Mouse (Mus musculus): ENCODE measurements at regions not wholly inside any gene's neighbourhood (a gene's known extent, or its start where the extent isn't known, plus 50 kb on each side); places are given as distances from the start of the nearest gene placed in this dataset.

DNA sequence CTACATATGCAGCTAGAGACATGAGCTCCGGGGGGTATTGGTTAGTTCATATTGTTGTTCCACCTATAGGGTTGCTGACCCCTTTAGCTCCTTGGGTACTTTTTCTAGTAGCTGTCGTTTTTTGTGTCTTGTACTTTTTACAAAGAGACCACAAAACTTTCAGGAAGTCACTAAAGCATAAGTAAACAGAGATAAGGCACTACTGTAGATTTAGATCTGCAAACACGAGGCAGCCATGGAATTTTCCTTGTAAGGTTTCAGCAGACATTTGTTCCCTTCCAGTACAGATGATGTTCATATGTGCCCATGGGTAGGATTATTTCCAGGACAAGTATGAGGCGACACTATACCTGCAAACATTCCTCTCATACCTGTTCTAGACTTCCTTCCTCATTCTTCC is 439.6 kb upstream of the Acvr2a start:
- Histone ChIP-seq H3K27me3 (replicated peaks; ENCODE audit: control insufficient read depth, insufficient read depth, low read length) (no peaks in the 10 kb centered on the region), H3K36me3 (ENCODE audit: control insufficient read depth, insufficient read depth) (no peaks in the 10 kb centered on the region), H3K4me1 (replicated peaks; ENCODE audit: control insufficient read depth, insufficient read depth, low read length) (no peaks in the 10 kb centered on the region), H3K4me2 (replicated peaks; ENCODE audit: low read depth) (no peak overlapping the region), H3K27ac (ENCODE audit: low read depth, low read length) (no peak overlapping the region), H3K9me3 (ENCODE audit: control insufficient read depth) (no peaks in the 10 kb centered on the region), H3K4me3 (ENCODE audit: low read depth, low read length) (no peak overlapping the region), H3K9ac (ENCODE audit: low read depth, low read length) (no peak overlapping the region)
- no peak for TF ChIP-seq CTCF (IDR thresholded peaks at IDR 0.05; ENCODE audit: low read depth)
- ATAC-seq, result no peak
- 47% methylated on average over 4 of the region's 4 CpGs for WGBS

DNA sequence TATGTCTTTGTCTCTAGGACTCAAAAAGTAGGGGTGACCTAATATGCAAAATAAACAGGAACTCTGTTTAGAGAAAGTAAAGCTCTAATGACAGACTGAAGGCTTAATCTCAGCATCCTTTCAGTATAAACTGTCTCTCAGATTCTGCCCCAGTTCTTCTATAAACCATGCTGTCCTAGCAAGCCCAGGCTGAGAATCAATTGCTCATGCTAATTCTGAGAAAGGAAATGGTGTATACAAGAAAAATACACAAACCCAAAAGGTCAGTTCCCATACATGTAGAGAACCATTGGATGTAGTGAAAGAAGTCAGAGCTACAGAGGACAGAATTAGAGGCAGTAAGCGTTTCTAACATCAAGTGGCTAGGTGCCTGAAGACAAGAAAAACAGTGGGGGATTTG is 435.7 kb upstream of the Acvr2a start:
- H3K27me3 ChIP-seq (replicated peaks; ENCODE audit: control insufficient read depth, insufficient read depth, low read length), result no peaks in the 10 kb centered on the region
- H3K9ac ChIP-seq (ENCODE audit: low read depth, low read length), result no peak overlapping the region
- 50% methylated on average over 1 of the region's 1 CpGs for WGBS
- H3K9me3 ChIP-seq (ENCODE audit: control insufficient read depth), result no peaks in the 10 kb centered on the region
- no peak overlapping the region for H3K4me3 ChIP-seq (ENCODE audit: low read depth, low read length)
- no peak for ATAC-seq
- H3K4me1 ChIP-seq (replicated peaks; ENCODE audit: control insufficient read depth, insufficient read depth, low read length), result no peaks in the 10 kb centered on the region
- TF ChIP-seq CTCF (IDR thresholded peaks at IDR 0.05; ENCODE audit: low read depth), result no peak
- no peaks in the 10 kb centered on the region for H3K36me3 ChIP-seq (ENCODE audit: control insufficient read depth, insufficient read depth)
- H3K4me2 ChIP-seq (replicated peaks; ENCODE audit: low read depth), result no peak overlapping the region
- H3K27ac ChIP-seq (ENCODE audit: low read depth, low read length), result no peak overlapping the region

DNA sequence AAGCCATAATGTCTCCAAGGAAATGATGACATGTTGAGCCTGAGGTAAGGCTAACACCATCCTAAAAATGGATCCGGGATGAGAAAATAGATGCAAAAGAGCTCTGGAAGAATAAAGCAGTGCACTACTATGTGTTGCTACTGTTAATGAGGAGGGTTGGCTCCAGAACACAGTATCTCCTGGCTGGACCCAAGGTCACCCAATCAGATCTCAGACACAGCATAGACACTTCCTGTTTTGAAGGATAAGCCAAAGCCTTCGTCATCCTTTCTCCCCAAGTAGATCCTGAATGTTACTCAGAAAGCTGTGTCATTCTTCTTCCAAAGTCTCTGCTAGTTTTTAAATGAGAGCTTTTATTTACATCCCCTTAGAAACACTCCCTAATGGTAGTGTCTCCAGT is 435.2 kb upstream of the Acvr2a start:
- H3K27me3 ChIP-seq (replicated peaks; ENCODE audit: control insufficient read depth, insufficient read depth, low read length), result no peaks in the 10 kb centered on the region
- H3K4me2 ChIP-seq (replicated peaks; ENCODE audit: low read depth), result no peak overlapping the region
- no peak overlapping the region for H3K9ac ChIP-seq (ENCODE audit: low read depth, low read length)
- no peak for ATAC-seq
- no peaks in the 10 kb centered on the region for H3K36me3 ChIP-seq (ENCODE audit: control insufficient read depth, insufficient read depth)
- H3K4me1 ChIP-seq (replicated peaks; ENCODE audit: control insufficient read depth, insufficient read depth, low read length), result no peaks in the 10 kb centered on the region
- no peaks in the 10 kb centered on the region for H3K9me3 ChIP-seq (ENCODE audit: control insufficient read depth)
- no peak for TF ChIP-seq CTCF (IDR thresholded peaks at IDR 0.05; ENCODE audit: low read depth)
- no peak overlapping the region for H3K27ac ChIP-seq (ENCODE audit: low read depth, low read length)
- no peak overlapping the region for H3K4me3 ChIP-seq (ENCODE audit: low read depth, low read length)
- 80% methylated on average over 2 of the region's 2 CpGs for WGBS

DNA sequence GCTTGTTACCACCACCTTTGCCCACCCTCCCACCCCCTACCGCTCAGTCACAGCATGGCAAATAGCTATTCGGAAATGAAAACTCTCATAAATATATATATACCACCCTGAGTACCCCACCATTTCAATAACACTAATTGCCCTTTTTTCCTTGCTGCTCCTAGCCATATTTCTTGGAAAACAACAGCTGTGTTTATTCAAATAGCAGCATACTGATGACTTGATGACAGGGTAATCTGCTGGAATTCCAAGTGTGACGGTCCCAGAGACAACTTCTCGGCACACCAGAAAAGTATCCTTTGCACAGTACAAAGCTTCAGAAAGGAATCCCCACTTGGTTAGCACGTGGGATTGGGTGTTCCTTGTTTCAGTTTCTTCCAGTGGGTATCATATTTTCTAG is 433.8 kb upstream of the Acvr2a start:
- no peaks in the 10 kb centered on the region for H3K9me3 ChIP-seq (ENCODE audit: control insufficient read depth)
- H3K27ac ChIP-seq (ENCODE audit: low read depth, low read length), result no peak overlapping the region
- no peak overlapping the region for H3K9ac ChIP-seq (ENCODE audit: low read depth, low read length)
- 63% methylated on average over 5 of the region's 5 CpGs for WGBS
- H3K4me3 ChIP-seq (ENCODE audit: low read depth, low read length), result no peak overlapping the region
- ATAC-seq, result no peak
- H3K4me2 ChIP-seq (replicated peaks; ENCODE audit: low read depth), result no peak overlapping the region
- TF ChIP-seq CTCF (IDR thresholded peaks at IDR 0.05; ENCODE audit: low read depth), result no peak
- no peaks in the 10 kb centered on the region for H3K27me3 ChIP-seq (replicated peaks; ENCODE audit: control insufficient read depth, insufficient read depth, low read length)
- no peaks in the 10 kb centered on the region for H3K36me3 ChIP-seq (ENCODE audit: control insufficient read depth, insufficient read depth)
- H3K4me1 ChIP-seq (replicated peaks; ENCODE audit: control insufficient read depth, insufficient read depth, low read length), result no peaks in the 10 kb centered on the region

DNA sequence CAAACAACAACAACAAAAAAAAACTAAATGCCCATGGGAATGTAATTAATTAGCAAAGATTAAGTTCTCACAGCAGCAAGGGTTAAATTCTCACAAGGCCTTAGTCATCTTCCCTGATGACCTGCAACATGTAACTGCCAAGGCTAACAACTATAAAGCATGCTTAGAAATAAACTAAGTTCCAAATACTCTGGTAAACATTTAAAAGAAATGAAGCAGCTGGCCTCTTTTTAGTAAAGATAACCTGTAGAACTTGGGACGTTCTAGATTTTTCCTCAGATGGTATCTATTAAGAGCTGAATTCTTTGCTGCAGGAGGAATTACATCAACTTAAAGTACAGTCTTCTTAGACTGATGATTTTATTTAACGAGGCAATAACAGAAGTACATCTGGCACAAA is 433.1 kb upstream of the Acvr2a start:
- Histone ChIP-seq H3K9me3 (ENCODE audit: control insufficient read depth) (no peaks in the 10 kb centered on the region), H3K9ac (ENCODE audit: low read depth, low read length) (no peak overlapping the region), H3K4me2 (replicated peaks; ENCODE audit: low read depth) (no peak overlapping the region), H3K27me3 (replicated peaks; ENCODE audit: control insufficient read depth, insufficient read depth, low read length) (no peaks in the 10 kb centered on the region), H3K4me1 (replicated peaks; ENCODE audit: control insufficient read depth, insufficient read depth, low read length) (no peaks in the 10 kb centered on the region), H3K27ac (ENCODE audit: low read depth, low read length) (no peak overlapping the region), H3K4me3 (ENCODE audit: low read depth, low read length) (no peak overlapping the region), H3K36me3 (ENCODE audit: control insufficient read depth, insufficient read depth) (no peaks in the 10 kb centered on the region)
- no peak for ATAC-seq
- TF ChIP-seq CTCF (IDR thresholded peaks at IDR 0.05; ENCODE audit: low read depth), result no peak
- WGBS, result 44% methylated on average over 2 of the region's 2 CpGs

DNA sequence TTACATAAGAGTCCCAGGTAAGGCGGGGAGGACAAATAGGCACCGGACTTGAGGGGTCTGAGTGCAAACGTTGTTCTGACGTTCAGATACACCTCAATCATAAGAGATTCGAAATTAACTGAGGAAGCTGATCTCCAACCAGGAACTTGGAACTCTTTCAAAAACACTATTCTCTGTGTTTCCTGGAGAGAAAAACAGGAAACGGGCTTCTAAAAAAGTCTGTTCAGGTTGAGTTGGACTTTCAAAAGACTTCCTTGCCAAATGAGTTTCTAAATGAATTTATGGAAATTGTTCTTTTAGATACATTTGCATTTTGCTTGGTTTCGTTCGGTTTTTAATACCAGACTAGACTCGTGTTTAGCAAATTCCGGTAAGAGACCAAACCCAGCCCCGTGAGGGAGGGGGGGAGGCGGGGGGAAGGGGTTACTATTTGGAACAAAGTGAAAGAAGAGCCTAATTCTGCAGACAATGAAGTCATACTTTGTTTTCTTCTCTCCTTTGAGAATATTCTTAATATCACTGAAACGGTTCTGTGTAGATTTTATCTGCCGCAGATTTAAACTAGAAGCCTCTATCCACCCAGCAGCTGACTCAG is 432.3 kb upstream of the Acvr2a start:
- H3K4me3 ChIP-seq (ENCODE audit: low read depth, low read length), result no peak overlapping the region
- H3K27me3 ChIP-seq (replicated peaks; ENCODE audit: control insufficient read depth, insufficient read depth, low read length), result no peaks in the 10 kb centered on the region
- 69% methylated on average over 14 of the region's 14 CpGs for WGBS
- H3K4me1 ChIP-seq (replicated peaks; ENCODE audit: control insufficient read depth, insufficient read depth, low read length), result no peaks in the 10 kb centered on the region
- no peak overlapping the region for H3K27ac ChIP-seq (ENCODE audit: low read depth, low read length)
- H3K36me3 ChIP-seq (ENCODE audit: control insufficient read depth, insufficient read depth), result no peaks in the 10 kb centered on the region
- H3K9ac ChIP-seq (ENCODE audit: low read depth, low read length), result no peak overlapping the region
- H3K9me3 ChIP-seq (ENCODE audit: control insufficient read depth), result no peaks in the 10 kb centered on the region
- no peak for TF ChIP-seq CTCF (IDR thresholded peaks at IDR 0.05; ENCODE audit: low read depth)
- no peak for ATAC-seq
- 0 out of 2 replicates have a peak overlapping the region, but pooled peaks have one; percentile 6 for H3K4me2 ChIP-seq (replicated peaks; ENCODE audit: low read depth)

DNA sequence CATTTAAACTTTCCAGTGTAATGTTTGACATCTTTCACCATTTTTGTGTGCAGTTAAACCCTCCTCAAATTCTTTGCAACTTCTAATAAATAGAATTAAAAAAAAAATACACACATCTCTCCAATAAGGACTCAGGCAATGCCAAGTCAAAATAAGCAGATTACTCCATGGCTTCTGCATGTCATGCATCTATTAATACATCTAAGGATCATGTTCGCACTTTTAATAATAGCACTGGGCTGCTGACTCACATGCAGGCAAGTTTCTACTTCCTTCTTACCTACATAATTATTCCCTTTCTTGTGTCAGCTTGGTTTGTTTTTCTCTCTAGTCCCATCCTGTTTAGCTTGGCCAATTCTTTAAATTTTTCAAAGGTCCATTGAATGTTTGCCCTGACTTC is 415.4 kb upstream of the Acvr2a start:
- WGBS, result 64% methylated on average over 1 of the region's 1 CpGs

More for the DNA sequence above, 415.4 kb upstream of the Acvr2a start:
- TF ChIP-seq CTCF (IDR thresholded peaks at IDR 0.05; ENCODE audit: low read depth), result no peak
- no peak overlapping the region for H3K9ac ChIP-seq (ENCODE audit: low read depth, low read length)
- H3K9me3 ChIP-seq (ENCODE audit: control insufficient read depth), result no peaks in the 10 kb centered on the region
- 0 out of 2 replicates have a peak overlapping the region, but pooled peaks have one; percentile 0 for H3K4me2 ChIP-seq (replicated peaks; ENCODE audit: low read depth)
- H3K4me1 ChIP-seq (replicated peaks; ENCODE audit: control insufficient read depth, insufficient read depth, low read length), result no peaks in the 10 kb centered on the region; the same call in 1 of the 2 replicates
- no peaks in the 10 kb centered on the region for H3K27me3 ChIP-seq (replicated peaks; ENCODE audit: control insufficient read depth, insufficient read depth, low read length)
- H3K36me3 ChIP-seq (ENCODE audit: control insufficient read depth, insufficient read depth), result no peaks in the 10 kb centered on the region
- H3K4me3 ChIP-seq (ENCODE audit: low read depth, low read length), result no peak overlapping the region
- no peak for ATAC-seq
- no peak overlapping the region for H3K27ac ChIP-seq (ENCODE audit: low read depth, low read length)
